Mouse (Mus musculus): Measurements from ENCODE around the gene Herc4.

Gene Herc4

DNA sequence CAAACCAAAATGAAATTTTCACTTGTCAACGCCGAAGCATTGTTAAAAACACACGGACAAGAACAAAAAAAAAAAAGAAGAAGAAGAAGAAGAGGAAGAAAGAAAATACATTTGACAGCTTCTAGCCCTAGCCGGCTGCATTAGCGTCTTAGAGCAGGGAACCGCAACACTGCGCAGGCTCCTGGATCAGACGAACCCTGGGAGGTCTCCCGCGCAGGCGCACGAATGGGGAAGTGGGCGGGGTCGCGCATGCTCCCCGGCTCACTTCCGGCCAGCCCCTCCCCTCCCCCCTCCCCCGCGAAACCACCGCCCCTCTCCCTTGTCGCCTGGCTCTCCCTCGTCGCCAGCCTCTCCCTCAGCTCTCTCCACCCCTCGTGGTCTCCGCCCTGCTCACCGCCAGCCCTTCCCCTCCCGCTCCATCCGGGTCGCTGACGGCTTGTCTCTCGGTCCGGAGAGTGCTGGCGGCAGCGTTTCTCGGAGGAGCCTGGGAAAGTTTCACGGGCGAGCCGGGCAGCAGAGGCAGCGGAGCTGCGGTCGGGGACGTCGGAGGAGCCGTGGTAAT, at the start of gene Herc4:
Gene Herc4, plus strand, starts transcription at position 318 of the 562 bp plus-strand sequence.
- peak; percentile 90 to 95 for DNase-seq

DNA sequence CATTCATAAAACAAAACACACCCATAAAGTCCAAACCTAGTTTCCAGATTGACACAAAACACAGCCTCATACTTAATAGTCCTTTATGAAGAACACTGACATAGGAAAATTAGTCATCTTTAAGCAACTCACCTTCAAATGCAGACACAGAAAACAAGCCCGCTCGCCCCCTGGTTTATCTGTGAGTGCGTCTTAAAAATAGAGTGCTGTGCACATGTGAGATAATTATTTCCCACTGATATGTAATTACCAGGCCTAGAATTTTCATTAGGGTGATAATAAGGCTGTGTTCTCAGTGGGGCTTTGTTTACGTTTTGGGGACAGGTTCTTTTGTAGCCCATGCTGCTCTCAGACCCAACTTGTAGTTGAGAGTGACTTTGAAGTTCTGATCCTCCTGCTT, 44.6 kb upstream of the Herc4 start:
- no peak for DNase-seq

DNA sequence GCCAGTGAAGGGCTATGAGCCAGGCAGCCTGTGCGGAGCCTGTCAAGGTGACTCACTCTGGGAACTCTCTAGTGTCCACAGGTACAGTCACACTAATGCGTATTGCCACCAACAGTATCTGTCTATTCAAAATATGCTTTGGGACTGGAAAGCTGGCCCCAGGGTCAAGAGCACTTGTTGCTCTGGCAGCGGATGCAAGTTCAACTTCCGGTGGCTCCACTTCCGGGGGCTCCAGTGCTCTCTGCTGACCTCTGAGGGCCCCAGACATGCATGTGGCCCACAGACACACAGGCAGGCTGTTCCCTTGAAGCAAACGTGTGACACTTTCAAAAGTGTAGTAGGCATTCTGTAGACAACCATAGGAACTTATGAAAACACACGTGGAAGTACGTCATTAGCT, 42.1 kb upstream of the Herc4 start:
- DNase-seq: no peak

DNA sequence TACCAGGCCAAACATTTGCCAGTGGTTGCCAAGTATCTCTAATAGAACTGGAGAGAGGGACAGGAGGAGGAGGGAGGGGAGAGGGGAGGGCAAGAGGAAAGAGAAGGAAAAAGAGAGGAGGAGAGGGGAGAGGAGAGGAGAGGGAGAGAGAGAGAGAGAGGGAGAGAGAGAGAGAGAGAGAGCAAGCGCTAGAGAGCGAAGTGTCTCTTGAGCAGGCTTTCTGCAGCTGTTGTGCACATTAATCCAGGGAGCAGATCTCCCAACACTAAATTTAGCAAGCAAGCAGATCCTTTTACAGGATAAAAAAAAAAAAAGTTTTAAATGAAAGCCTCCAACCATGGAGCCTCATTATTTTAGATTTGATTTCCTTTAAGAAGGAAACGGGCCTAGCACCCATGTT, 40.6 kb upstream of the Herc4 start:
- DNase-seq: no peak

DNA sequence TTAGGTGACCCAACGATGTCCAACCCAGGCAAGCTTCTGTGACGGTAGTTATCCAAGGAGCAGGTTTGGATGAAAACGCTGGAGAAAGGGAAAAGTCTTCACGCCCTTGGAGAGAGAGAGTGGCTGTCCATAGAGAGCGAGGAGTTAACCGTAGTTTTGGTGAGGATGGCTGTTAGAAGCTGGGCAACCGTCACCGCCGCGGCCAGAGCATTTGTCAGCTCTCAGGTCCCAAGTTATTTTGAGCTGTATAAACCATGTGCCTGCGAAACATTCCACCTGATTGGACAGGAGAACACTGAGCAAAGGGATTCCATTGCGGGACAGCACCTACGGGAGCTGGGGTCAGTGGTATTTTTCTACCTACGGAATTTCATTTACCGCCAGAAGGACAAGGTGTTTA, 39.9 kb upstream of the Herc4 start, which contains the start of gene Mypn:
Gene Mypn, minus strand, starts transcription at position 225 of the 400 bp plus-strand sequence.
- DNase-seq: no peak

DNA sequence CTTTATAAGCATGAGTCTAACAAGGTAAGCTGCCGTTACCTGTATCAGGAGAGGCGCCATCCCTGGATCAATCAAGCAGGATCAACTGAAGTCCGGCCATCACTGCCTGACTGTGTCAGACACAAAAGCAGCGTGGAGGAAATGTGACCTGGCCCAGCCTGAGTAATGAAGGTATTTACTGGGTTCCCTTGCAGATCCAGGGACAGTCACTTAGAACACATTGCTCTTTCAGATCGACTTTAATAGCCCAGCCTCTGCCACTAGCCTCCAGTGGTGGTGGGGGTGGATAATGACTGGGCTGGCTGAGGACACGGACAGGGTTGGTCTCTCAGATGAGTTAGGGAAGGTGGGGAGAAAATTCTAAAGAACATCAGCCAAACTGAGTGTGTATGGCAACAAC, 34.7 kb upstream of the Herc4 start:
- DNase-seq: no peak

DNA sequence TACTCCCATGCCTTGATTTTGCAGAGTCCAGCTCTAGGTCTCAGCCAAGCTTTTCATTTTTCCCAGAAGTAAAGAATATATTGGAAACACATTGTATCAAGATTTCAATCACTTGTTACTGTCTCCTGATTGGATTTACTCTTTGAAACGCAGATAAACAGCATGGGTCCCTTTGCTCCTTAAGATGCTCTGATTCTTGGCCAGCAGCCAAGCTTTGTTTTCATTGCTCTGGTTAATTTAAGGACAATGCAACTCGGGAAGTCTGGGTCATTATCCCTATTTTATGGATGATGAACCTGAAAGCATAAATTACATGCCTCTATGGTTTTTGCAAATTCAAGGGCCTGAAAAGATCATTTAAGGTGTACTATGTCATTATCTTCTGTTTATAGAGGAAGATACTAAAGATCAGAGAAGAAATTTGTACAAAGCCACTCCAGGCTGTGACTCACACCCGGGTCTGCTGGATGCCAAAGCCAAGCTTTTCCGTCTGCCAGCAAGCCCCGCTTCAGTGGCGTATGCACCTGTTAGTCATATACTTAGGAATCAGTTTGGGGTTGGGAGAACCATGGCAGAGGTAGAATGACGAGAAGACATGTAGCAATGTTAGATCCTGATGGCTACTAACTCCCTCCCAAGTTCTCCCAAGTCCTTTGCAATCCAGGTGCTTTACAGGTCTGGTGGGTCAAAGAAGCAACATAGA, 22.4 kb upstream of the Herc4 start:
- DNase-seq: no peak

DNA sequence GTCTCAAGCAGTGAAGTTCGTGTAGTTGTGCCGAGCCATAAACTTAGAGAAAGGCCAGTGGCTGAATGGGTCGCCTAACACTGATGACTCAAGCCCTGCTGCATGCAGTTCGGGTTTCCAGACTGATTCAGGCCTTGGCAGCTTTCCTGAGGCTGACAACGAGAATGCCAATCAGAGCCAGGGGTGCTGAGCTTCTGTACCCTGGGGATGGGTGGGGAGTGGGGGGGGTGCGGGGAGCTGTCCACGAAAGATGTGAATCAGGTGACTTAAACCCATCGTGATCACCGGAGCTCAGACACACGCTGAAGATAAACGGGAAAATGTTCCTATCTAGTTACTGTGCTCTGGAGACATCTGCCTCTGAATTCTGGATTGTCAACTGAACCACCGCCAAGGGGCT, 19.3 kb upstream of the Herc4 start:
- DNase-seq: no peak

DNA sequence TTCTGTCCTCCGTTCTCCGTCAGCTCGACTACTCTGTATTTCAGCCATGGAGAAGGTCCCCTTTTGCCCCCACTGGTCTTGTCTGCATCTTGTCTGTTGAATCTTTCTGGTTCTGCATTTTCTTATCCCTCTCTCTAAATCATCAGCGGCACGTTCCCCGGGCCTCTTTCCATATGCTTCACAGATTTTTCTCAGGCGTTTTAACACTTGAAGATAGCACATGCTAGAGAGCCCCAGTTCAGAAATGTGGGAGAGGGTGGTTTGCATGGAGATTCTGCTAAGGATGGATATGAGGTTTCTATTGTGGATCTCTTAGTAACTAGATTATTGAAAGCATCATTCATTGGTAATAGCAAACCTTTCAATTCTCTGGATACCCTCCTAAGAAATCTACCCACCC, 13.3 kb upstream of the Herc4 start:
- DNase-seq: no peak

DNA sequence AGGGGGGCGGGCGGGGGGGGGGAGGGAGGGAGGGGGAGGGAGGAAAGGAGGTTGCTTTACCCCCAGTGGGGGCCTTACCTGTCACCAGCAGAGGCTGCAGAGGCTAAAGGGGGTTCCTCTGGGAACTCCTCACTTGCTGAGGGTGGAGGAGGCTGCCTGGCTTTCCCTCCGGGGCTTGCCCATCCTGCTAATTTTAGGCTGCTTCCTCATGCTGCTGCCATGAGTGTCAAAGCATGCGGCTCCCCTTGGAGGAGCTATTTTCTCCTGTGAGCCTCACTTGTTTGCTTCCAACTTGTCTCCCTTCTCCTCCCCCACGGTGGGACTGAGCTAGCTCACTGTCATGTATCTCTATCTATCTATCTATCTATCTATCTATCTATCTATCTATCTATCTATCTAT, 12.8 kb upstream of the Herc4 start:
- DNase-seq: no peak

DNA sequence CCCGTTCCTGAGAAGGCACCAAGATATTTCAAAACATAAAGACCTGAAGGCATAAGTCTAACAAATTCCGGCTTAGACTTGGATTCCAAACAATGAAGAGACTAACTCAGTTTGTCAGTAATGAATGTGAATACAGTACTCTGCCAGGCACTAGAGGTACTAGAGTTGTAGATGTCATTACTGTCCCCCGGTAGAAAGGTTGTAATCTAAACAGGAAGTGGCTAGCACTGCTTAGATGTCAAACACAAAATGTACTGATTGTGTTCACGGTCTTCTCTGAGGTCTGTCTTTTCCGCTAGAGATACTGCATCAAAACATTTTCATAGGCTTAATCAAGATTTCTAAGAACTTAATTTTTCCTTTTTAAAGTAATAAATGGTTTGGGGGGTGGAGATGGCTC, 12.0 kb upstream of the Herc4 start:
- DNase-seq: no peak

DNA sequence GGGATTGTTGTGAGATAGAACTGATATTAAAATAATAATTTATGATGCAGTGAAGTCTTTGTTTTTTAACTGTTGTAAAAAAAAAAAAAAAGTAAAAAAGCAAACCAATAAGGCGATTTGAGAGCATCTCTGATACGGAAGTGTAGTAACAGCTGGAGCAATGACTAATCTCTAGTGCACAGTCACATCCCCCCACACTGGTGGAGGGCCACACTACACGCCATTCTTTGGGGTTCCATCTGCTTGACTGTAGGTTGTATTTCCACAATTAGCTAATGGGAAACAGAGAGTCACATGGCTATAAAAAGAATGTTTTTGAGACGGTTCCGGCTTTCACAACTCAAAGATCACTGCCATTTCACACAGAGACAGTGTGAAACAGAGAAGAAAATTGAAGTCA, 9.5 kb upstream of the Herc4 start:
- no peak for DNase-seq

DNA sequence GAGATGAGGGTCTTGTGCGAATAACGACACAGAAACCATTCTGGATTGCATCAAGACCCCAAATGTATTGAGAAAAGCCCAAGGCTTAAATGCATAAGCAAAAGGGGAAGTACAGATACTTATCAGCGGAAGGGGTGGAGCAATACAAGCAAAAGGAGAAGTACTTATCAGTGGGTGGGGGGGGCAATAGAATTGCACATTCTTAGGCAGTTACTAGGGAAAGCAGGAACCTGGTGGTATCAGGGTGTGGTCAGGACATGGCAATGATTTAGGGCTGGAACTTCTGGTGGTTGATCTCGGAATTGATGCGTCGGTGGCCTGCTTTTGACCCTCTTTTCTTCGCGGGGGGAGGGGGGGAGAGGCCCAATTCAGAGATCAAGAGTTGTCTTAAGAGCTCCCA, 7.7 kb upstream of the Herc4 start:
- DNase-seq: no peak

DNA sequence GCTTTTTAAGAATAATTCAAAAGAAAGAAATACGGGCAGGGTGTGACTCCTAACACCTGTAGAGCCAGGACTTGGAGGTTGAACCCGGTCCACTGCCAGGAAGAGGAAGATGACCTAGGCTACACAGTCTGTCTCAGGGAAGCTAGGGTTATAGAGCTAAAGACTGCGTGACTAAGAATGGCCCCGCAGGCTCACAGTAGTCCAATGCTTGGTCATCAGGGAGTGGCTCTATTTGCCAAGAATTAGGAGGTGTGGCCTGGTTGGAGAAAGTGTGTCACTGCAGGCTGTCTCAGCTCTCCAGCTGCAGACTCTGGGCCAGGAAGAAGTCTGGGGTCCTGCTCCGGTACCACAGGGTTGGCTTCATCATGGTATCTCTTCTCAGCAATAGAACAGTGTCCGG, 6.9 kb upstream of the Herc4 start:
- DNase-seq: no peak

DNA sequence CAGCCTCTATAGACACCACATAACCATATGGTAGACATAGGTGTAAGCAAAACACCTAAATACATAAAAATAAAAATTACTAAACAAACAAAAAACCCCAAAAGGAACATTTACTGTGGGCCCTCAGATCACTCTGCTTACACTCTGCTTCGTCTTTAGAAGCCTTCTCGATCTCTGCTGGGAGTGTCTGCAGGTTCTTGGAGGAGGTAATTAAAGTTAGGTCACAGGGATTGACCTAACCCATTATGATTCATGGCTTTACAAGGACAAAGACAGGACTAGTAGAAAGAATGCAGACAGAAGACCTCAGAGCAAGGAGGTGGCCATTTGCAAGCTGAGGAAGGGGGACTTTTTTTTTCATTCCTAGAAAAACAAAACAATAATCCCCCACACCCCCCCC, 6.4 kb upstream of the Herc4 start:
- DNase-seq: no peak

DNA sequence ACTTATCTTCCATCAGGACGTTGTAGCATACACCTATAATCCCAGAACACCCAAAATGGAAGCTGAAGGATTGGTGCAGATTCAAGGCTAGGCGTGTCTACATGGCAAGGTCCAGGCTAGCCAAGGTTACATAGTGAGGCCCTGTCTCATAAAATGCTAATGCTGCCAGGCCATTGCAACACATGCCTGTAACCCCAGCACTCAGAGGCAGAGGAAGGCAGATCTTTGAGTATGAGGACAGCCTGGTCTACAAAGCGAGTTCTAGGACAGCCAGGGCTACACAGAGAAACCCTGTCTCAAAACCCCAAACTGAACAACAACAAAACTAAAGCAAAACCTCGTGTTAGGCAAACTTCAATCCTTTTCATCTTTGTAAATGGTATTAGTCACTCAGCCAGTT, 5.5 kb upstream of the Herc4 start:
- DNase-seq: no peak

DNA sequence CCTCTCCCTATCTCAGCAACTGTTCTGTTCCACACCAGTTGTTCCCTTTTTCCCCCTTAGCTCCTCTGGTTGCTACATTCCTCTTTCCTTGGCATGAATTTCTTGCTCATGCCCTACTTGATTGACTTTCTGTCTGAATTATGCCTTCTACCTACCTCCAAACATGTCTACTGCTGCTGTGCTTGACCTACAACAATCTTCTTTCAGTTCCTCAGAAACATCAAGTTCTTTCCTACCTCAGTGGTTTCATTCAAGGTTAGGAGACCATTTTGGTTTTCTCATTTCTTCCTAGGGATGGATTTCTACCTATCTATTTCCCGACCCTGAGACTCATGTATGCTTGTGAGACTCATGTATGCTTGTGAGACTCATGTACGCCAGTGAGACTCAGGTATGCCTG, 3.8 kb upstream of the Herc4 start:
- no peak for DNase-seq

DNA sequence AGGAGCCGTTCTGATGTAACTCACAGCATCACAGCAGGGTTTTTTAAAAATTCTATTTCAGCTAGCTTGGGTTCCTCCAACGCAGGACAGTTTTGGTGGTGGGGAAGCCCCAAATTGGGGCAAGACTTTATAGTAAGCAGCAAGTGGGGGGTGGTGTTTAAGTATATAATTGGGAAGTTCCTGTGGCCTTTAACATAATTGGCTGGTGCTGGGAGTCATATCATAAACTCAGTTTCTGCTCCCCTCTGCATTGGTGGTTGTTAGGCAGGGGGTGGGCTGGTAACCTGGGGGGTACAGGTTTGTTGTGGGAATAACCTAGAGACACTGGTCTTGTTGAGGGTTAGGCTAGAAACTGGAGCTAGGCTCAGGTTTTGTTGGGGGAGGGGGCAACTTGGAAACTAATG, 2.7 kb upstream of the Herc4 start:
- no peak for DNase-seq

DNA sequence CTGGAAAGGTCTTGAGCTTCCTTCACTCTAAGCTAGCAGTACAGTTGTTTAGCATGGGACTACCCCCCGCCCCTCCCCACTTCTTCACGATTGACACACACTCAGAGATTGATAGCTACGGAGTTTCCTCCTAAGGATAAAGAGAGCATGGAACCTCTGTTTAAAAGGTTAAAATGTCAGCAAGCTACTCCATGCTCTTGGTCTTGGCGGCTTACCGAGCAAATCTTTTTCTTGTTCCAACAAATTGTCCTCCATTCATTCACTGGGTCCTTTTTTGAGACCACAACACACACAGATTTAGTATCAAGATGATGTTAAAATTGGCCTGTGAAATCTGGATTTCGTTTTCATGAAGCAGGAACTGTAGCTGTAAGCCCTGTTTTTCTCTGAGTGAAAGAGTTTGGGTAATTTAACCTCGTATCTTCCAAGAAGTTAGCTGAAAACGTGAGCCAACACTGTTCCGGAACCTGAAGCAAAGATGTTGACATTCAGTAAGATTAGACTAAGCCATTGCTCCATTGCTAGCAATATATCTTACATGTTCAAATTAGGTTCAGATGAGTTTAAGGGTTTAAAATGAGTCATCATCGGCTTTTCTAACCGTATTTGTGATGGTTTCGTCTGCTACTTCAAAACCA, 693 bp upstream of the Herc4 start:
- no peak for DNase-seq

DNA sequence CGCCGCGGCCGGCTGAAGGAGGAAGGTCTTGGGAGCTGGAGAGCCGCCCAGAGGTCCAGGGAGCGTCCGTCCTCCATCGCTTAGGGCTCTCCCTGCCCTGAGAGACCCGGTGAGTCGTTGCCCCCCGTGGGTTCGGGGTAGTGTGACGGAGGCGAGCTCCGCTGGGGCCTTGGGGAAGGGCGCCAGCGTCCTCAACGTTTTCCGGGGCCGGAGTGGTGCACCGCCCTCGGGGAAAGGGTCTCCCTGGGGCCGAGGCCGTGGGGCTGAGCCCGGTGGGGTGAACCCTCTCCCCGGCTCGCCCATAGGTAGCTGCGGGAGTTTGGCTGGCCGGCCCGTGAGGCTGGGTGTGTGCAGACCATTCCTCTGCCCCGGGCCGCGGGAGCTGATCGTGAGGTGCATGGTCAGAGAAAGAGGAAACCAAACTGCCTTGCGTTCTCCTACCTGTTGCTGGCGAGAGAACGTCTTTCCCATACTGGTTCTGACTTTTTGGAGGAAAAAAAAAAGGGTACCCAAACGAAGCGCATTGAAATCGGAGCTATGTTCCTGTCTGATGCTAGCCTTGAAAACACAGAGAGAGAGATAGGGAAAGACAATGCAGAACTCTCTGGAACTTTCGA, 553 bp downstream of the Herc4 start:
- DNase-seq: no peak

DNA sequence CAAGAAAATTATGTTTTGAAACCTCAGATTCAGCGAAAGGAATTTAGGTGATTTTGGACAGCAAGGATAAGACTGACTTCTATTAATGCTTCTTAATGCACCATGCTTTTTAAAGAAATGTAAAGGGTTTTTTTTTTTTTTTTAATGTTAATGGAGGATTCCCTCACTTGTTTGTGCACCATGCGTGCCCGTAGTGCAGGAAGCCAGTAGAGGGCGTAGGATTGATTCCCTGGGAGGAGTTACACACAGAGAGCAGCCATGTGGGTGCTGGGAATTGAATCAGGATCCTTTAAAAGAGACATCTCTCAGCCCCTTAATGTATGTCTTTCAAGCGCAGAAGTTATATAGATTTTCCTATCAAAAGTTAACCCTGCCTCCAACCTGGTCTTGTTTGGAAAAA, 1.1 kb downstream of the Herc4 start:
- DNase-seq: peak; percentile 4 to 24

DNA sequence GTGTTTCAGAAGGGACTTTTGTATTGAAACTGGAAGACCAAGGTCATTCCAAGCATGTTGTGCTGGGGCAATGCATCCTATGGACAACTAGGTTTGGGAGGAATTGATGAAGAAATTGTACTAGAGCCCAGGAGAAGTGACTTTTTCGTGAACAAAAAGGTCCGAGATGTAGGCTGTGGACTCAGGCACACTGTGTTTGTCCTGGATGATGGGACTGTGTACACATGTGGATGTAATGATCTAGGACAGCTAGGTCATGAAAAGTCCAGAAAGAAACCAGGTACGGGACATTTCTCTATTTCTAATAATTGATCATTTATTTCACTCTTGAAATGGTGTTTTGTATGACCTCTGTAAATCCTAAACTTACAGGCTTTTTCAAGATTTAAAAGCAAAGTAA, 2.2 kb downstream of the Herc4 start:
- DNase-seq: no peak

DNA sequence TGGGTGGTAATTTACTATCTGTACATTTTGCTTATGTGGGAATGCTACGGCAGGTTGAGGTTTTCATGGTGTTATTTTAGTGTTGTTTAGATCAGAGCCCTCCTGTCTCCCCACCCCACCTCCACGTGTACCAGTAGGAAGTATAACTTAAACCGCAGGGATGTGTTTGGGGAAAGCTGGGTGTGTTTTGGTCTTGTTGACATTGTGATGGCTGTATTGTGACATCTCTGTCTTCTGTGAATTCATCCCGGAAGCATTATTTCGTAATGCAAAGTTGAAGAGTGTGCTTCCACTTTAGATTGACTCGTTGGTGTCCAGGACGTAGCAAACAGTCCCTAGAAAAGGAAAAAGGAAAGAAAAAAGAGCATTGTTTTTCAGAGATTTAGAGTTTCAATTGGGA, 3.8 kb downstream of the Herc4 start:
- no peak for DNase-seq

DNA sequence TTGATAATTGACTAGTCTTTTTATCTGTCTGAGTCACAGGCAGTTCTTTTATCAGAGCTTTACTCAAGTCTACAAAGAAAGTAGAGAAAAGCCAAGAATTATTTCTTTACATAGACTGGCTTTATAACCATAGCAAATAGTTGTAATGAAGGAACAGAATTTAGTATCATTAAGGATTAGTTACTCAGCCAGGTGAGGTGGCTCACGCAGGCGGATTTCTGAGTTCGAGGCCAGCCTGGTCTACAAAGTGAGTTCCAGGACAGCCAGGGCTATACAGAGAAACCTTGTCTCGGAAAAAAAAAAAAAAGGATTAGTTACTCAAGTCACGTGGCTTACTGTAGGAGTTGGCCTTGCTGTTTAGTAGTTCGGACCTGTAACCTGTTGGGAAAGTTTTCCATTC, 4.8 kb downstream of the Herc4 start:
- no peak for DNase-seq

Measured in thymus, adult 18-20 months (tissue).